Mouse (Mus musculus) limb, embryonic 11.5 days (tissue): ENCODE measurements at regions not wholly inside any gene's neighbourhood (a gene's known extent, or its start where the extent isn't known, plus 50 kb on each side); places are given as distances from the start of the nearest gene placed in this dataset.

Experiments
- ATAC-seq: fragments of 200-750 bp; cut with Nextera tagmentation; 2 replicates; pipeline ENCODE4 v1.8.0; 2017; ENCODE audit warnings: low read depth; ENCODE audit not compliant: insufficient number of reproducible peaks, low FRiP score, low TSS enrichment
- DNase-seq: peaks from one replicate; pipeline ENCODE4 v3.0.0-alpha.2; 2015; ENCODE audit warnings: low spot score
- H3K27ac ChIP-seq: fragments of 300-500 bp; sonication (generic); replicated peaks from 2 replicates; pipeline ENCODE4 v1.5.1; 2014; ENCODE audit warnings: low read depth, mild to moderate bottlenecking, low read length
- H3K27me3 ChIP-seq: fragments of 300-500 bp; sonication (generic); 2 replicates; pipeline ENCODE4 v1.6.1; 2014; ENCODE audit warnings: mild to moderate bottlenecking, low read length, mixed read lengths; ENCODE audit not compliant: control insufficient read depth, insufficient read depth
- H3K36me3 ChIP-seq: fragments of 300-500 bp; sonication (generic); 2 replicates; pipeline ENCODE4 v1.6.1; 2014; ENCODE audit warnings: mild to moderate bottlenecking, low read length, moderate library complexity, mixed read lengths; ENCODE audit not compliant: control insufficient read depth, insufficient read depth
- H3K4me1 ChIP-seq: fragments of 300-500 bp; sonication (generic); 2 replicates; pipeline ENCODE4 v1.6.1; 2014; ENCODE audit warnings: low read length, mixed read lengths; ENCODE audit not compliant: control insufficient read depth, insufficient read depth
- H3K4me2 ChIP-seq: fragments of 300-500 bp; sonication (generic); 2 replicates; pipeline ENCODE4 v1.6.1; 2014; ENCODE audit warnings: low read depth, mild to moderate bottlenecking, moderate library complexity; ENCODE audit not compliant: severe bottlenecking
- H3K4me3 ChIP-seq: fragments of 300-500 bp; sonication (generic); 2 replicates; pipeline ENCODE4 v1.5.1; 2014; ENCODE audit warnings: low read depth, low read length
- H3K9ac ChIP-seq: fragments of 300-500 bp; sonication (generic); 2 replicates; pipeline ENCODE4 v1.6.1; 2014; ENCODE audit warnings: mild to moderate bottlenecking, low read length
- H3K9me3 ChIP-seq: fragments of 300-500 bp; sonication (generic); 2 replicates; pipeline ENCODE4 v1.6.1; 2016; ENCODE audit warnings: low read length; ENCODE audit not compliant: control insufficient read depth
- WGBS: fragments of 180-500 bp; shearing (Covaris S2); extraction: QIAGEN DNeasy Blood & Tissue Kit; methylation state at CpG from one replicate; pipeline ENCODE4 v1.1.7; 2014; 5-methylcytosine and 5-hydroxymethylcytosine counted together

GRCm38 (mm10) chr19:14668512-14669181 is 70.8 kb upstream of the Tle4 start:
- Histone ChIP-seq H3K36me3 (no peaks in the 10 kb centered on the region), H3K4me2 (no peak overlapping the region), H3K4me1 (no peaks in the 10 kb centered on the region), H3K27ac (no peak overlapping the region), H3K9me3 (no peaks in the 10 kb centered on the region), H3K4me3 (no peak overlapping the region), H3K9ac (no peak overlapping the region), H3K27me3 (no peaks in the 10 kb centered on the region)
- 87% methylated on average over 4 of the region's 4 CpGs for WGBS
- ATAC-seq (no peak), DNase-seq (no peak)

- DNase-seq (no peak), ATAC-seq (no peak)
- Histone ChIP-seq H3K4me1 (no peaks in the 10 kb centered on the region), H3K9me3 (no peaks in the 10 kb centered on the region), H3K27ac (no peak overlapping the region), H3K9ac (no peak overlapping the region), H3K4me2 (no peak overlapping the region), H3K4me3 (no peak overlapping the region), H3K36me3 (no peaks in the 10 kb centered on the region), H3K27me3 (no peaks in the 10 kb centered on the region)
- WGBS: 85% methylated on average over 3 of the region's 3 CpGs
Measured at GRCm38 (mm10) chr19:14664682-14665417, 67.0 kb upstream of the Tle4 start.

- no peak overlapping the region for H3K4me3 ChIP-seq
- ATAC-seq: no peak
- no peaks in the 10 kb centered on the region for H3K4me1 ChIP-seq
- H3K4me2 ChIP-seq: no peak overlapping the region
- H3K36me3 ChIP-seq: no peaks in the 10 kb centered on the region
- no peak for DNase-seq
- no peaks in the 10 kb centered on the region for H3K27me3 ChIP-seq
- no peaks in the 10 kb centered on the region for H3K9me3 ChIP-seq
- no peak overlapping the region for H3K9ac ChIP-seq
- 62% methylated on average over 2 of the region's 2 CpGs for WGBS
- no peak overlapping the region for H3K27ac ChIP-seq
Measured at GRCm38 (mm10) chr19:14664096-14664586, 66.3 kb upstream of the Tle4 start.

GRCm38 (mm10) chr19:14663350-14663749 is 65.5 kb upstream of the Tle4 start:
- no peak overlapping the region for H3K27ac ChIP-seq
- no peak overlapping the region for H3K9ac ChIP-seq
- no peak overlapping the region for H3K4me3 ChIP-seq
- no peaks in the 10 kb centered on the region for H3K9me3 ChIP-seq
- H3K36me3 ChIP-seq: no peaks in the 10 kb centered on the region
- DNase-seq (no peak), ATAC-seq (no peak)
- no peak overlapping the region for H3K4me2 ChIP-seq
- WGBS: 88% methylated on average over 4 of the region's 4 CpGs
- H3K4me1 ChIP-seq: no peaks in the 10 kb centered on the region
- no peaks in the 10 kb centered on the region for H3K27me3 ChIP-seq

GRCm38 (mm10) chr19:14659725-14660124 is 61.9 kb upstream of the Tle4 start:
- H3K27ac ChIP-seq: no peak overlapping the region
- no peak overlapping the region for H3K4me2 ChIP-seq
- no peak overlapping the region for H3K9ac ChIP-seq
- no peak overlapping the region for H3K4me3 ChIP-seq
- H3K9me3 ChIP-seq: no peaks in the 10 kb centered on the region
- ATAC-seq: no peak
- no peaks in the 10 kb centered on the region for H3K27me3 ChIP-seq
- 85% methylated on average over 4 of the region's 4 CpGs for WGBS
- DNase-seq: no peak
- H3K4me1 ChIP-seq: no peaks in the 10 kb centered on the region
- no peaks in the 10 kb centered on the region for H3K36me3 ChIP-seq

GRCm38 (mm10) chr19:14658479-14658878 is 60.6 kb upstream of the Tle4 start:
- no peaks in the 10 kb centered on the region for H3K36me3 ChIP-seq
- 100% methylated on average over 2 of the region's 2 CpGs for WGBS

GRCm38 (mm10) chr19:14656022-14656388 is 58.2 kb upstream of the Tle4 start:
- H3K4me1 ChIP-seq: no peaks in the 10 kb centered on the region
- no peak overlapping the region for H3K9ac ChIP-seq
- H3K4me3 ChIP-seq: no peak overlapping the region
- H3K9me3 ChIP-seq: no peaks in the 10 kb centered on the region
- H3K36me3 ChIP-seq: no peaks in the 10 kb centered on the region
- H3K4me2 ChIP-seq: no peak overlapping the region
- ATAC-seq (no peak), DNase-seq (no peak)
- WGBS: 79% methylated on average over 2 of the region's 2 CpGs
- no peak overlapping the region for H3K27ac ChIP-seq
- H3K27me3 ChIP-seq: no peaks in the 10 kb centered on the region

More at GRCm38 (mm10) chr19:14658479-14658878, 60.6 kb upstream of the Tle4 start:
- Histone ChIP-seq H3K4me2 (no peak overlapping the region), H3K27ac (no peak overlapping the region), H3K27me3 (no peaks in the 10 kb centered on the region), H3K9ac (no peak overlapping the region), H3K9me3 (no peaks in the 10 kb centered on the region), H3K4me1 (no peaks in the 10 kb centered on the region), H3K4me3 (no peak overlapping the region)
- DNase-seq: no peak
- ATAC-seq: no peak

GRCm38 (mm10) chr19:14655302-14656021 is 57.6 kb upstream of the Tle4 start:
- no peaks in the 10 kb centered on the region for H3K9me3 ChIP-seq
- no peaks in the 10 kb centered on the region for H3K4me1 ChIP-seq
- H3K4me2 ChIP-seq: no peak overlapping the region
- WGBS: 73% methylated on average over 5 of the region's 5 CpGs
- no peaks in the 10 kb centered on the region for H3K27me3 ChIP-seq
- no peaks in the 10 kb centered on the region for H3K36me3 ChIP-seq
- DNase-seq (no peak), ATAC-seq (no peak)
- no peak overlapping the region for H3K4me3 ChIP-seq
- H3K27ac ChIP-seq: no peak overlapping the region
- no peak overlapping the region for H3K9ac ChIP-seq
